Mouse (Mus musculus) hindbrain, embryonic 16.5 days (tissue): ENCODE measurements around the gene Cnot11. TPM values are rescaled to one million over a fixed set of nuclear protein-coding genes. Genes with fewer than 3 reads are reported as not detected.

Experiments
- ATAC-seq: fragments of 200-750 bp; cut with Nextera tagmentation; 2 replicates; pipeline ENCODE4 v1.8.0; 2017; ENCODE audit warnings: moderate TSS enrichment, moderate library complexity
- H3K27ac ChIP-seq: fragments of 300-500 bp; sonication (generic); 2 replicates; pipeline ENCODE4 v1.5.1; 2014; ENCODE audit warnings: low read depth, mild to moderate bottlenecking, control low read depth, low read length, moderate library complexity
- H3K27me3 ChIP-seq: fragments of 300-500 bp; sonication (generic); replicated peaks from 2 replicates; pipeline ENCODE4 v1.6.1; 2014; ENCODE audit warnings: low read length; ENCODE audit not compliant: control insufficient read depth, insufficient read depth
- H3K36me3 ChIP-seq: fragments of 300-500 bp; sonication (generic); 2 replicates; pipeline ENCODE4 v1.6.1; 2014; ENCODE audit warnings: mild to moderate bottlenecking, low read length, moderate library complexity, mixed read lengths; ENCODE audit not compliant: control insufficient read depth, insufficient read depth
- H3K4me1 ChIP-seq: fragments of 300-500 bp; sonication (generic); 2 replicates; pipeline ENCODE4 v1.6.1; 2014; ENCODE audit warnings: low read depth, low read length; ENCODE audit not compliant: control insufficient read depth, insufficient read depth
- H3K4me2 ChIP-seq: fragments of 300-500 bp; sonication (generic); 2 replicates; pipeline ENCODE4 v1.6.1; 2014; ENCODE audit warnings: mild to moderate bottlenecking, low read length, control low read depth, moderate library complexity
- H3K4me3 ChIP-seq: fragments of 300-500 bp; sonication (generic); 2 replicates; pipeline ENCODE4 v1.5.1; 2014; ENCODE audit warnings: mild to moderate bottlenecking, low read length, control low read depth, moderate library complexity
- H3K9ac ChIP-seq: fragments of 300-500 bp; sonication (generic); 2 replicates; pipeline ENCODE4 v1.6.1; 2014; ENCODE audit warnings: low read depth, mild to moderate bottlenecking, control low read depth, low read length, moderate library complexity
- H3K9me3 ChIP-seq: fragments of 300-500 bp; sonication (generic); 2 replicates; pipeline ENCODE4 v1.6.1; 2014; ENCODE audit warnings: mild to moderate bottlenecking, low read length, moderate library complexity; ENCODE audit not compliant: control insufficient read depth
- WGBS: fragments of 180-500 bp; shearing (Covaris S2); extraction: QIAGEN DNeasy Blood & Tissue Kit; methylation state at CpG from one replicate; pipeline ENCODE4 v1.1.7; 2014; 5-methylcytosine and 5-hydroxymethylcytosine counted together
- polyA plus RNA-seq: library from polyadenylated mRNA; unstranded; fragments of >200 nt; fragmentation: Nextera tagmentation; extraction: Ambion mirVana; gene quantifications from 2 replicates; pipeline ENCODE4 v1.2.1, GENCODE M21; 2015

Cnot11 gene
- polyA plus RNA-seq, 1 experiment from 2014 or later, result 11.4 TPM

DNA sequence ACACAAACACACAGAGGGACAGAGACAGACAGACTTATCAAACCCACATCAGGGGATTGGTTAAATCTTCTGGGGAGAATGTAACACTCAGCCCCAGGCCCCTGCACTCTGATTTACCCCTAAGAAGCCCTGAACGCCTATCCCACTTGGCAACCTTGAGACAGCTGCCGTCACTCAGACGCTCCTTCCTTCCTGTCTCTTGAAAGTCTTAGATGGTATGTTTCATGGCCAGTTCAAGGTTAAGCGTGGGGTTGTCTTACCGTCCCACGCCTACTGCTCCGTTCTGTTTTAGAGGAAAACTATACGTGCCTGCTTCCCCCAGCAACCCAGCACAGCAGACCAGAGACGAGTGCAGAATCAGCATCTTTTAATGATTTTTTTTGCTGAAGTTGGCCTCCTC lies 29.2 kb upstream of the Cnot11 start:
- H3K4me3 ChIP-seq, result no peak overlapping the region
- H3K27me3 ChIP-seq, result no peaks in the 10 kb centered on the region
- no peak overlapping the region for H3K9ac ChIP-seq
- WGBS, result 81% methylated on average over 9 of the region's 9 CpGs
- no peak for ATAC-seq
- no peaks in the 10 kb centered on the region for H3K4me1 ChIP-seq
- H3K4me2 ChIP-seq, result no peak overlapping the region
- H3K27ac ChIP-seq, result no peak overlapping the region
- no peaks in the 10 kb centered on the region for H3K36me3 ChIP-seq
- H3K9me3 ChIP-seq, result no peaks in the 10 kb centered on the region

DNA sequence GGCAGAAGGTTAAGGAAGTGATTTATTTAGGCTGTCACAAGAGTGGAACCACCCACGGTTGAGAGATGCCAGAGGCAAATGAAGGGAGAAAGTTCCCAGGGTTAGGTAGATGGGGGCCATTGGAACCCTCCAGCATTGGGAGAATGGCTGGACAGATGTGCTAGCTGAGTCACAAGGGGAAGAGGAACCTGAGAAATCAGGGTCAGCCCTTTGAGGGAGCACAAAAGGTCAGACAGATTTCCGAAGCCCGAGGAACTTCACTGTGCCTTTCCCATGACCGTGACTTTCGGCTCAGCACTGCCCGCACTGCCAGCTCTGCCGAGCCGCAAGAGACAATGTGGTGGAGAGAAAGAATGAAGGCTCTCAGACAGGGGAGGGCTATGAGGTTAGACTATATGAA lies 23.0 kb upstream of the Cnot11 start:
- 67% methylated on average over 8 of the region's 8 CpGs for WGBS

DNA sequence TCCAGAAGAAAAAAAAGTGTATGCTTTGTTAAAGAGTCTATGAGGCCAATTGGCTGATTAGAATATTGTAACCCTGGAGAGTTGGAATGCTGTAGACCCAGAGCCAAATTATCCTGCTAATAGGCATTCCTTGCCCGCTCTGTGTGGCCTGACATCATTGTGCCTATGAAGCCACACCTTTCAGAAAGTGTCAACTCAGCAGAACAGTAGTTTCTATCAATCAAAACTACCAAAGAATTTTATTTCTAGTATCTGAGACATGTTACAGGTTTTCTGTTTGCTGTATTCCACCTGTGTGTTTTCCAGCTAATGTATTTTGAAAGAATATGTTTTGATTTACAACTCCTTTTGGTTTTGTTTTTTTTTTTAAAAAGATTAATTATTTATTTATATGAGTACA lies 22.6 kb upstream of the Cnot11 start:
- Histone ChIP-seq H3K27me3 (no peaks in the 10 kb centered on the region), H3K27ac (no peak overlapping the region), H3K4me1 (no peaks in the 10 kb centered on the region), H3K9me3 (no peaks in the 10 kb centered on the region), H3K4me2 (no peak overlapping the region), H3K4me3 (no peak overlapping the region), H3K9ac (no peak overlapping the region), H3K36me3 (no peaks in the 10 kb centered on the region)
- no peak for ATAC-seq
- WGBS, result 50% methylated on average over 1 of the region's 1 CpGs

More for the DNA sequence above, 23.0 kb upstream of the Cnot11 start:
- no peak overlapping the region for H3K4me3 ChIP-seq
- no peaks in the 10 kb centered on the region for H3K9me3 ChIP-seq
- H3K9ac ChIP-seq, result no peak overlapping the region
- H3K27me3 ChIP-seq, result no peaks in the 10 kb centered on the region
- no peak overlapping the region for H3K27ac ChIP-seq
- no peak for ATAC-seq
- H3K4me2 ChIP-seq, result no peak overlapping the region
- H3K4me1 ChIP-seq, result no peaks in the 10 kb centered on the region
- H3K36me3 ChIP-seq, result no peaks in the 10 kb centered on the region

GRCm38 (mm10) chr1:39515303-39515991 lies 19.3 kb upstream of the Cnot11 start:
- H3K4me3 ChIP-seq, result no peak overlapping the region
- H3K27me3 ChIP-seq, result no peaks in the 10 kb centered on the region
- H3K4me2 ChIP-seq, result no peak overlapping the region
- H3K4me1 ChIP-seq, result no peaks in the 10 kb centered on the region
- no peaks in the 10 kb centered on the region for H3K36me3 ChIP-seq
- ATAC-seq, result peak; percentile 48; the same call in 1 of the 2 replicates
- no peaks in the 10 kb centered on the region; the same call in 1 of the 2 replicates for H3K9me3 ChIP-seq
- H3K27ac ChIP-seq, result no peak overlapping the region
- 81% methylated on average over 10 of the region's 10 CpGs for WGBS
- H3K9ac ChIP-seq, result no peak overlapping the region

DNA sequence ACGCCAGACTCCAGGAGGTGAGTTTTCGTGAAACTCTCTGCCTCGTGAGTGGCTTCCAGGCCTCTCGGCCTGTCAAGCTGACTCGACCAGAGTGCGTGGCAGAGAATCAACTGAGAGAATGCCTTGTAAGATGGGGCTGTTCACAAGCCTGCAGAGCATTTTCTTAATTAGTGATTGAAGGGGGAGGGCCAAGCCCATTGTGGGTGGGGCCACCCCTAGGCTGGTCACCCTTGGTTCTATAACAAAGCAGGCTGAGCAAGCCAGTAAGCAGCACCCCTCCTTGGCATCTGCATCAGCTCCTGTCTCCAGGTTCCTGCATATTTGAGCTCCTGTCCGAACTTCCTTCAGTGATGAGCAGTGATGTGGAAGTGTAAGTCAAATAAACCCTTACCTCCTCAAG lies 13.5 kb upstream of the Cnot11 start:
- Histone ChIP-seq H3K27me3 (no peaks in the 10 kb centered on the region), H3K36me3 (no peaks in the 10 kb centered on the region), H3K4me2 (no peak overlapping the region), H3K9me3 (no peaks in the 10 kb centered on the region; the same call in 1 of the 2 replicates), H3K4me3 (no peak overlapping the region), H3K9ac (no peak overlapping the region; the same call in 1 of the 2 replicates), H3K27ac (no peak overlapping the region), H3K4me1 (no peaks in the 10 kb centered on the region)
- 92% methylated on average over 7 of the region's 7 CpGs for WGBS
- no peak for ATAC-seq

DNA sequence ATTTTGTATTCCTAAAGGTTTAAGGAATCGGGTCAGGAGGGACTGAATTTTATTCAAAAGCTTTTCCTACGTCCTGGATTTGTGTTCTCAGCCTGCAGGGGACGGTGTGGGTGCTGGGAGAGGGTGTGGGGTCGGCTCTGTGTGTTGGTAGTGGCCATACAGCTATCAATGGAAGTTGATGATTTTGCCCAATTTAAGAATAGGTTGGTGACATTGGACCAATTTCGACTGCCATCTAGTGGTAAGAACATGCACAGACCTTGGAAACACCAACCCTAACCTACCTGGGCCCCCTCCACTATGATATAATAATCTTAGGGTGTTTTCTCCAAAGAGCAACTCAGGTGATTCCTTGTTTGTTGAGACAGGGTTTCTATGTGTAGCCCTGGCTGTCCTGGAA lies 12.3 kb upstream of the Cnot11 start:
- Histone ChIP-seq H3K27ac (no peak overlapping the region), H3K4me2 (no peak overlapping the region), H3K27me3 (no peaks in the 10 kb centered on the region), H3K9me3 (no peaks in the 10 kb centered on the region; the same call in 1 of the 2 replicates), H3K4me1 (no peaks in the 10 kb centered on the region), H3K4me3 (no peak overlapping the region), H3K36me3 (no peaks in the 10 kb centered on the region), H3K9ac (no peak overlapping the region)
- WGBS, result 33% methylated on average over 5 of the region's 5 CpGs
- ATAC-seq, result peak; percentile 20; the same call in 1 of the 2 replicates

GRCm38 (mm10) chr1:39525763-39526162 lies 9.0 kb upstream of the Cnot11 start:
- no peaks in the 10 kb centered on the region for H3K27me3 ChIP-seq
- 81% methylated on average over 7 of the region's 7 CpGs for WGBS
- no peak overlapping the region for H3K4me3 ChIP-seq
- no peak for ATAC-seq
- H3K9me3 ChIP-seq, result no peaks in the 10 kb centered on the region
- no peak overlapping the region for H3K9ac ChIP-seq
- no peaks in the 10 kb centered on the region for H3K4me1 ChIP-seq
- H3K4me2 ChIP-seq, result no peak overlapping the region
- H3K36me3 ChIP-seq, result no peaks in the 10 kb centered on the region
- H3K27ac ChIP-seq, result no peak overlapping the region

DNA sequence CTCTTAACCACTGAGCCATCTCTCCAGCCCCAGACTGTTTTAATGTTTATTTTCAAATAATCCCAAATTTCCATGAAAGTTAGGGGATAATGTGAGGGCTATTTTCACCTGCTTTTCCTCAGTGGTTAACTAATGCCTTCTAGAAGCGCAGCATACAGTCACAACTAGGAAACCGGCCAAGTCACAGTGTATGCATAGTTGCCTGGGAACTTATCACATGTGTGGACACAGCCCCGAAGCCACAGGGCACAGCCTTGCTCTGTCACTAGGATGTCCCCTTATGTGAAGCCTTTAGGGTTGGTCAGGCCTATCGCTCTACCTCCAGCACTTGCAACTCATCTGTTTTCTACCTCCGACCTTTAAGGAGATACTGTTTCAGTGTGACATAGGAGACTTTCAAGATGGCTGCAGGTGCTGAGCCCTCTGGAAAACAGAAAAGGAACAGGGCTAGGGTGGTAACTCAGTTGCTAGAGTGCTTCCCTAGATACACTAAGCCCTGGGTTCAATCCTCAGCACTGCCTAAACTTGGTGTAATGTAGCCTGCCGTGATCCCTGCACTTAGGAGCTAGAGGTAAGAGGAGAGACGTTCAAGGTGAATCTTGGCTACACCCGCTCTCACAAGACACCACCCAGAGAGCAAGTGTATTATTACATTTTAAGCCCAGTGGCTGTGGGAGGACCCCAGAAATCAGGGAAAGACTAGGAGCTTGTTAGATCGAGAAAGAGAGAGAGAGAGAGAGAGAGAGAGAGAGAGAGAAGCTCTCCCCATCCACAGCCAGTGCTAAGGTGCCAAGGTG lies 8.2 kb upstream of the Cnot11 start:
- 82% methylated on average over 9 of the region's 9 CpGs for WGBS
- no peaks in the 10 kb centered on the region for H3K4me1 ChIP-seq
- no peak overlapping the region for H3K4me2 ChIP-seq
- H3K9me3 ChIP-seq, result no peaks in the 10 kb centered on the region
- no peaks in the 10 kb centered on the region for H3K36me3 ChIP-seq
- no peak overlapping the region for H3K9ac ChIP-seq
- no peak overlapping the region for H3K4me3 ChIP-seq
- ATAC-seq, result no peak
- no peaks in the 10 kb centered on the region for H3K27me3 ChIP-seq
- H3K27ac ChIP-seq, result no peak overlapping the region

- Histone ChIP-seq H3K4me1 (no peaks in the 10 kb centered on the region), H3K4me3 (no peak overlapping the region), H3K27ac (no peak overlapping the region), H3K36me3 (no peaks in the 10 kb centered on the region), H3K27me3 (no peaks in the 10 kb centered on the region), H3K4me2 (no peak overlapping the region), H3K9ac (no peak overlapping the region), H3K9me3 (no peaks in the 10 kb centered on the region)
- 17% methylated on average over 7 of the region's 7 CpGs for WGBS
- no peak for ATAC-seq
Observed at GRCm38 (mm10) chr1:39527432-39527831, 7.4 kb upstream of the Cnot11 start.
